Mouse (Mus musculus) heart, postnatal 0 days (tissue): ENCODE measurements around the gene Ebi3.

Experiments
- CTCF ChIP-seq: IDR thresholded peaks from 2 replicates; pipeline ENCODE4 v1.5.1; 2016; ENCODE audit warnings: antibody characterized with exemption, control low read depth, low read depth
- EP300 ChIP-seq: IDR thresholded peaks from 2 replicates; pipeline ENCODE4 v1.6.1; 2016; ENCODE audit warnings: antibody characterized with exemption, low read depth

- TF ChIP-seq CTCF = peak; percentile 82
- TF ChIP-seq EP300 = no peak
Observed at GRCm38 (mm10) chr17:55976255-55976862, 23.9 kb downstream of the Ebi3 start.
